Mouse (Mus musculus) stomach, postnatal 0 days (tissue): ENCODE data around the gene Serpina5. TPM values are rescaled to one million over a fixed set of nuclear protein-coding genes. Genes with fewer than 3 reads are reported as not detected.

Experiments
- ATAC-seq: fragments of 200-750 bp; cut with Nextera tagmentation; 2 replicates; pipeline ENCODE4 v1.8.0; 2017; ENCODE audit not compliant: low FRiP score, low TSS enrichment
- DNase-seq: peaks from one replicate; pipeline ENCODE4 v3.0.0-alpha.2; 2016; ENCODE audit warnings: low spot score
- H3K27ac ChIP-seq: fragments of 300-500 bp; sonication (generic); replicated peaks from 2 replicates; pipeline ENCODE4 v1.5.1; 2014; ENCODE audit warnings: mild to moderate bottlenecking, control low read depth
- H3K27me3 ChIP-seq: fragments of 300-500 bp; sonication (generic); 2 replicates; pipeline ENCODE4 v1.6.1; 2014; ENCODE audit warnings: low read length; ENCODE audit not compliant: control insufficient read depth, insufficient read depth
- H3K36me3 ChIP-seq: fragments of 300-500 bp; sonication (generic); 2 replicates; pipeline ENCODE4 v1.6.1; 2014; ENCODE audit warnings: low read length, mixed read lengths; ENCODE audit not compliant: control insufficient read depth, insufficient read depth
- H3K4me1 ChIP-seq: fragments of 300-500 bp; sonication (generic); replicated peaks from 2 replicates; pipeline ENCODE4 v1.6.1; 2014; ENCODE audit warnings: antibody characterized with exemption; ENCODE audit not compliant: control insufficient read depth, insufficient read depth
- H3K4me2 ChIP-seq: fragments of 300-500 bp; sonication (generic); replicated peaks from 2 replicates; pipeline ENCODE4 v1.6.1; 2014; ENCODE audit warnings: low read depth, mild to moderate bottlenecking, control low read depth, moderate library complexity
- H3K4me3 ChIP-seq: fragments of 300-500 bp; sonication (generic); 2 replicates; pipeline ENCODE4 v1.5.1; 2014; ENCODE audit warnings: low read depth, low read length, control low read depth
- H3K9ac ChIP-seq: fragments of 300-500 bp; sonication (generic); 2 replicates; pipeline ENCODE4 v1.6.1; 2014; ENCODE audit warnings: mild to moderate bottlenecking, low read length, control low read depth, mixed read lengths
- H3K9me3 ChIP-seq: fragments of 300-500 bp; sonication (generic); 2 replicates; pipeline ENCODE4 v1.6.1; 2016; ENCODE audit warnings: low read length; ENCODE audit not compliant: control insufficient read depth
- CTCF ChIP-seq: IDR thresholded peaks from 2 replicates; pipeline ENCODE4 v1.5.1; 2016; ENCODE audit warnings: antibody characterized with exemption, low read depth, mild to moderate bottlenecking, moderate library complexity
- EP300 ChIP-seq: optimal IDR thresholded peaks from 2 replicates; pipeline ENCODE3; 2016; ENCODE audit warnings: antibody characterized with exemption
- WGBS: fragments of 180-500 bp; shearing (Covaris S2); extraction: QIAGEN DNeasy Blood & Tissue Kit; methylation state at CpG from one replicate; pipeline ENCODE4 v1.1.7; 2014; 5-methylcytosine and 5-hydroxymethylcytosine counted together
- polyA plus RNA-seq: library from polyadenylated mRNA; unstranded; fragments of >200 nt; fragmentation: Nextera tagmentation; extraction: Ambion mirVana; gene quantifications from 2 replicates; pipeline ENCODE4 v1.2.1, GENCODE M21; 2015

Serpina5 gene
- polyA plus RNA-seq: 0.07 and 0.10 TPM in 2 replicates

DNA sequence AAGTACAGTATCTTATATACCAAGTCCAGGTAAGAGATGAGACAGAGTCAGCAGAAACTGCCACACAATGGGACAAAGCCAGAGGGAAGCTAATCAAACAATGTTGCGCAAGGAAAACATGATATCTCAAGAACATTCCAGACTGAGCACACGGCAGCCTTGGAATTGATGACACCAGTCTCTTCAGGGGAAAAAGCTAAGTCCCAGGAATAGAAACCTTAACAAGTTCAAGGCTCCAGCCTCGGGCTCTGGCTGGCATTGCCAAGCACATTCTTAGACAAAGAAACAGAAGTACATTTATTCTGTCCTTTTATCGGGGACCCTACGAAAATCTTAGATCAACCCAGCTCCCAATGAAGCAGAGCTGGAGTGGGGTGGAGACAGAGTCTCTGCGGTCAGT lies at the start of gene Serpina5:
Gene Serpina5, plus strand, starts transcription at position 346 of the 400 bp plus-strand sequence.
- no peaks in the 10 kb centered on the region for H3K4me1 ChIP-seq
- DNase-seq (no peak), ATAC-seq (no peak)
- no peak within 1 kb of the TSS for H3K4me2 ChIP-seq
- no peak within 1 kb of the TSS for H3K4me3 ChIP-seq
- H3K9me3 ChIP-seq: no peaks in the 10 kb centered on the region
- TF ChIP-seq EP300: no peak
- no peak for TF ChIP-seq CTCF
- H3K27ac ChIP-seq: no peak within 1 kb of the TSS
- no peak within 1 kb of the TSS for H3K9ac ChIP-seq
- 79% methylated on average over 6 of the region's 6 CpGs for WGBS
- no peaks in the 10 kb centered on the region for H3K27me3 ChIP-seq
- H3K36me3 ChIP-seq: no peaks in the 10 kb centered on the region

- DNase-seq: no peak
Measured at GRCm38 (mm10) chr12:104053995-104054394, 46.9 kb upstream of the Serpina5 start.

DNA sequence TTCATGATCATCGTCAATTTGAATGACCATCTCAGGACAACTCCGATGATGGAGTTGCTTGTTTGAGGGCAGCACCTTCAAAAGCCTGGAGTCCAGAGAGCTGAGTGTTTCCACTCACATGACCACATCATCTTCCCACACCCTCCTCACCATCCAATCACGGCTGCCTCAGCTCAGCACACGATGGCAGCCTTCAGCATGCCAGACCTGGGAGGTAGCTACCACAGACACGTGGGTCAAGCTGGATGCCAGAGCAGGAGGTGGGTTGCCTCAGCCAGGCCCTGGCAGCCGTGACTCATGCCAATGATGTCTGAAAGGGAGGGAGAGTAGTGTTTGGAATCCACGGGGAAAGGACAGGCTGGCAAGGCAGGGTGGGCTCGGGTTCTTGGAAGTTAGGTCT lies 45.2 kb upstream of the Serpina5 start:
- DNase-seq (no peak), ATAC-seq (no peak)
- H3K27me3 ChIP-seq: no peaks in the 10 kb centered on the region
- no peaks in the 10 kb centered on the region for H3K9me3 ChIP-seq
- no peaks in the 10 kb centered on the region for H3K36me3 ChIP-seq
- no peak overlapping the region for H3K9ac ChIP-seq
- TF ChIP-seq CTCF (no peak), EP300 (no peak)
- H3K4me1 ChIP-seq: no peaks in the 10 kb centered on the region
- H3K4me3 ChIP-seq: no peak overlapping the region
- WGBS: 70% methylated on average over 8 of the region's 8 CpGs
- no peak overlapping the region for H3K4me2 ChIP-seq
- no peak overlapping the region for H3K27ac ChIP-seq

More at GRCm38 (mm10) chr12:104053995-104054394, 46.9 kb upstream of the Serpina5 start:
- WGBS: 40% methylated on average over 1 of the region's 1 CpGs
- Histone ChIP-seq H3K4me2 (no peak overlapping the region), H3K4me3 (no peak overlapping the region), H3K36me3 (no peaks in the 10 kb centered on the region), H3K9ac (no peak overlapping the region), H3K4me1 (no peaks in the 10 kb centered on the region), H3K27me3 (no peaks in the 10 kb centered on the region), H3K27ac (no peak overlapping the region), H3K9me3 (no peaks in the 10 kb centered on the region)
- TF ChIP-seq EP300: no peak
- TF ChIP-seq CTCF: no peak
- no peak for ATAC-seq

DNA sequence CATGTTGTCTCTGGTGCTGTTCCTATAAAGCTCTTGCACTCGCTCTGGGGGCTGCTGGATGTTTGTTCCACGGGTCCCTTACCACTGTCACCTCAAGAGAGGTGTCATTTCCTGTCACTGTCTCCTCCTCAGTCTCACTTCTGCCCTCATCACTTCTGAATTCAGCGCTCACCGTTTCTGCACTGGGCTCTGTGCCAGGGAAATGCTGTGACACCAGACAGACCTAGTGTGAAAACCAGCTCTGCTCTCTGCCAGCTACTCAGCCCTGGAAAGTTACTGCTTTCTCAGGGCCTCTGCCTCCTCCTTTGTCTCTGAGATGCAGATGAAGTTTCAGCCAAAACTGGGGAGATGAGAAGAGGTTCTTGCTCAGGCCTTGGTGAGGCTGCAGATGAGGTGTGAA lies 43.9 kb upstream of the Serpina5 start:
- H3K9ac ChIP-seq: no peak overlapping the region
- no peak for TF ChIP-seq CTCF
- no peak for TF ChIP-seq EP300
- no peaks in the 10 kb centered on the region for H3K4me1 ChIP-seq
- no peak overlapping the region for H3K27ac ChIP-seq
- DNase-seq (no peak), ATAC-seq (no peak)
- H3K36me3 ChIP-seq: no peaks in the 10 kb centered on the region
- WGBS: 26% methylated on average over 4 of the region's 4 CpGs
- H3K27me3 ChIP-seq: no peaks in the 10 kb centered on the region
- no peak overlapping the region for H3K4me3 ChIP-seq
- no peak overlapping the region for H3K4me2 ChIP-seq
- H3K9me3 ChIP-seq: no peaks in the 10 kb centered on the region

DNA sequence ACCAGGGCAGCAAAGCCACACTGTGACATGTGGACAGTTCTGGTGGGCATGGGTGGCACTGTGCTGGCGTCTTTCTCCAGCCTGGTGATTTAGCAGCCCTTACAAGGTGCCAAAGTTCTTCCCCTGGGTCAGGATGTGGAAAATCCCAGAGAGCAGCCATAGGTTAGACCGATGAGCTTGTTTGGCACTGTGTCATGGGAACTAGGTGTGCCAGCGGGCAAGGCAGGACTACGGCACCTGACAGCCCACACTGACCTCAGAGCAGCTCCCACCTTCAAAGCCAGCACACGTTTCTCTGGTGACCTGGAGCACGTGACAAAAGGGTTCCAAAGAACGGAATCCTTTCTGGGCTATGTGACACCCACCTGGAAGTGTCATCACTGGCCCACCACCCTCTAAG lies 43.4 kb upstream of the Serpina5 start:
- ATAC-seq: no peak
- Histone ChIP-seq H3K9ac (no peak overlapping the region), H3K9me3 (no peaks in the 10 kb centered on the region), H3K4me1 (no peaks in the 10 kb centered on the region), H3K4me3 (no peak overlapping the region), H3K36me3 (no peaks in the 10 kb centered on the region), H3K27me3 (no peaks in the 10 kb centered on the region), H3K27ac (no peak overlapping the region), H3K4me2 (no peak overlapping the region)
- DNase-seq: no peak
- WGBS: 81% methylated on average over 7 of the region's 7 CpGs
- TF ChIP-seq EP300: no peak
- no peak for TF ChIP-seq CTCF

DNA sequence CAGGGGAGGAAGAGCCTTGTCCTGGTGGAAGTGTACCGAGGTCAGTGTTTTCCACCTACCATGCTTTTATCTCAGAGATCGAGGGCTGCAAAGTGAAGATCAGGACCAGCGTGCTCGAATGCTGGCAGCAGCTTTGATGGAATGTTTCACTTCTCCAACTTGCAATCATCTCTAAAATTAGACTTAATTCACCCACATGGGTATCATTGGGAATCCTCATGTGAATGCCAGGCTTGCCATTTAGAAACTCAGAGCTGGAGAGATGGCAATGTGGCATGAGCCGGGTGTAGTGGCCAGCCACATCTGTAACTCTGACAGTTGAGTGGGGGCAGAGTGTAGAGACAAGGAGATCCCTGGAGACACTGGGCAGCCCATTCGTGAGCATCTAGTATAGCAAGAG lies 40.8 kb upstream of the Serpina5 start:
- ATAC-seq (no peak), DNase-seq (no peak)
- Histone ChIP-seq H3K4me1 (no peaks in the 10 kb centered on the region), H3K36me3 (no peaks in the 10 kb centered on the region), H3K9ac (no peak overlapping the region), H3K27me3 (no peaks in the 10 kb centered on the region), H3K27ac (no peak overlapping the region), H3K4me3 (no peak overlapping the region), H3K4me2 (no peak overlapping the region), H3K9me3 (no peaks in the 10 kb centered on the region)
- TF ChIP-seq EP300 (no peak), CTCF (no peak)
- 75% methylated on average over 6 of the region's 6 CpGs for WGBS
